Mouse (Mus musculus): ENCODE measurements around the gene Tmem248. TPM values are rescaled to one million over a fixed set of nuclear protein-coding genes. Genes with fewer than 3 reads are reported as not detected.

Tmem248 gene
- polyA plus RNA-seq, 1 experiment = 26.9 TPM

- Histone ChIP-seq H3K79me3 (ENCODE audit: low read depth) (no peaks in the 10 kb centered on the region), H3ac (ENCODE audit: control insufficient read depth, insufficient read length, low read depth) (no peak overlapping the region), H3K36me3 (ENCODE audit: control insufficient read depth, insufficient read depth) (peaks cover 82% of the 10 kb centered on the region), H3K79me2 (ENCODE audit: control insufficient read depth, insufficient read depth) (no peaks in the 10 kb centered on the region), H3K4me3 (ENCODE audit: insufficient read depth, poor library complexity, severe bottlenecking) (no peak overlapping the region), H3K27me3 (ENCODE audit: control insufficient read depth, insufficient read depth, insufficient read length) (no peaks in the 10 kb centered on the region)
- TF ChIP-seq FOSL1 (IDR thresholded peaks at IDR 0.05; ENCODE audit: insufficient read depth, low read length, poor library complexity, severe bottlenecking) (no peak), CEBPB (IDR thresholded peaks at IDR 0.05; ENCODE audit: low read depth) (no peak), MAX (IDR thresholded peaks at IDR 0.05) (no peak), MYOG (IDR thresholded peaks at IDR 0.05; ENCODE audit: control insufficient read depth, extremely low read depth, insufficient read length) (no peak), CTCF (IDR thresholded peaks at IDR 0.05; ENCODE audit: control insufficient read depth, insufficient read depth, insufficient read length) (no peak), USF1 (IDR thresholded peaks at IDR 0.05; ENCODE audit: low read depth) (no peak), MYOD1 (IDR thresholded peaks at IDR 0.05; ENCODE audit: control insufficient read depth, insufficient read length, low read depth) (no peak)
These were observed 22.4 kb downstream of the Tmem248 start for GRCm38 (mm10) chr5:130239236-130239635.

DNA sequence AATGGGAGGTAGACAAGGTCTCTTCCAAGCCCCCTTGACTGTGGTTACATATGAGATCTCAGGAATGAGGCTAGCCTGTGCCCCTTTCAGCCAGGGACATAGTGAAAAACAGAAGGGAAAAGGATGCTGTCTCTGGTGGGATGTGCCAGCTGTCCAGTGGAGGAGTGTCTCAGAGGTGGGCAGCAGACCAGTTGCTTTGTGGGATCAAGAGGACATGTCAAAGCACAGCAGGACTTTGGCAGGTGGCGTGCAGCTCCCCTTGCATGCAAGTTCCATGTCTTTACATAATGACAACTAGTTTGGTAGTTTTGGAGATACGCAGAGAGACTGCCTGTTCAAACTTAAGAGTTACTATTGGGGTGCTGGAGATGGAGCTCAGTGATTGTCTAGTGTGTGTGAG, 23.0 kb downstream of the Tmem248 start:
- no peak for TF ChIP-seq CEBPB (IDR thresholded peaks at IDR 0.05; ENCODE audit: low read depth)
- no peak for TF ChIP-seq MYOD1 (IDR thresholded peaks at IDR 0.05; ENCODE audit: control insufficient read depth, insufficient read length, low read depth)
- TF ChIP-seq USF1 (IDR thresholded peaks at IDR 0.05; ENCODE audit: low read depth) = no peak
- TF ChIP-seq MAX (IDR thresholded peaks at IDR 0.05) = no peak
- no peak for TF ChIP-seq CTCF (IDR thresholded peaks at IDR 0.05; ENCODE audit: control insufficient read depth, insufficient read depth, insufficient read length)
- no peak for TF ChIP-seq FOSL1 (IDR thresholded peaks at IDR 0.05; ENCODE audit: insufficient read depth, low read length, poor library complexity, severe bottlenecking)
- no peak for TF ChIP-seq MYOG (IDR thresholded peaks at IDR 0.05; ENCODE audit: control insufficient read depth, extremely low read depth, insufficient read length)
- no peaks in the 10 kb centered on the region for H3K79me3 ChIP-seq (ENCODE audit: low read depth)
- no peak overlapping the region for H3ac ChIP-seq (ENCODE audit: control insufficient read depth, insufficient read length, low read depth)
- H3K79me2 ChIP-seq (ENCODE audit: control insufficient read depth, insufficient read depth) = no peaks in the 10 kb centered on the region
- H3K36me3 ChIP-seq (ENCODE audit: control insufficient read depth, insufficient read depth) = peaks cover 83% of the 10 kb centered on the region
- H3K27me3 ChIP-seq (ENCODE audit: control insufficient read depth, insufficient read depth, insufficient read length) = no peaks in the 10 kb centered on the region
- no peak overlapping the region for H3K4me3 ChIP-seq (ENCODE audit: insufficient read depth, poor library complexity, severe bottlenecking)

GRCm38 (mm10) chr5:130241426-130241825, 24.5 kb downstream of the Tmem248 start:
- Histone ChIP-seq H3K79me2 (ENCODE audit: control insufficient read depth, insufficient read depth) (no peaks in the 10 kb centered on the region), H3K79me3 (ENCODE audit: low read depth) (no peaks in the 10 kb centered on the region), H3K36me3 (ENCODE audit: control insufficient read depth, insufficient read depth) (peaks cover 89% of the 10 kb centered on the region), H3K27me3 (ENCODE audit: control insufficient read depth, insufficient read depth, insufficient read length) (no peaks in the 10 kb centered on the region), H3ac (ENCODE audit: control insufficient read depth, insufficient read length, low read depth) (no peak overlapping the region), H3K4me3 (ENCODE audit: insufficient read depth, poor library complexity, severe bottlenecking) (no peak overlapping the region)
- TF ChIP-seq CTCF (IDR thresholded peaks at IDR 0.05; ENCODE audit: control insufficient read depth, insufficient read depth, insufficient read length) (no peak), MYOD1 (IDR thresholded peaks at IDR 0.05; ENCODE audit: control insufficient read depth, insufficient read length, low read depth) (no peak), FOSL1 (IDR thresholded peaks at IDR 0.05; ENCODE audit: insufficient read depth, low read length, poor library complexity, severe bottlenecking) (no peak)

DNA sequence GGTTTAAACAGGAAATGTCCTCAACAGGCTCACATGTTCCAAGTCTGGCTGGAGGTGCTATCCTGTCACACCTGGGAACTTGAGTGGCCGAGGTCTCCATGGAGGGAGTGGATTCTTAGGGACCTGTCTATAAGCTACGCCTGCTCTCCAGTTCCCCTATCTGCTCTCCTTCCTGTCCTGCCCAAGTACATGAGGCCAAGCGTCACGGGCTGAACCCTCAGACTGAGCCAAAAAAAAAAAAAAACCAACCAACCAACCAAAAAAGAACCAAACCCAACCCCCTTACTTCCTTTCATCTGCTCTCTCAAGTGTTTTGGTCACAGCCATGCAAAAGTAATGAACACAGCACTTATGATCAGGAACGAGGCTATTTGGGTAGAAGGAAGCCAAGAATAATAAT, 30.9 kb downstream of the Tmem248 start:
- TF ChIP-seq MYOG (IDR thresholded peaks at IDR 0.05; ENCODE audit: control insufficient read depth, extremely low read depth, insufficient read length) = no peak
- TF ChIP-seq MYOD1 (IDR thresholded peaks at IDR 0.05; ENCODE audit: control insufficient read depth, insufficient read length, low read depth) = no peak
- no peak for TF ChIP-seq CEBPB (IDR thresholded peaks at IDR 0.05; ENCODE audit: low read depth)
- no peak for TF ChIP-seq FOSL1 (IDR thresholded peaks at IDR 0.05; ENCODE audit: insufficient read depth, low read length, poor library complexity, severe bottlenecking)
- TF ChIP-seq CTCF (IDR thresholded peaks at IDR 0.05; ENCODE audit: control insufficient read depth, insufficient read depth, insufficient read length) = no peak
- TF ChIP-seq MAX (IDR thresholded peaks at IDR 0.05) = no peak
- TF ChIP-seq USF1 (IDR thresholded peaks at IDR 0.05; ENCODE audit: low read depth) = no peak
- peaks cover 99% of the 10 kb centered on the region for H3K36me3 ChIP-seq (ENCODE audit: control insufficient read depth, insufficient read depth)

DNA sequence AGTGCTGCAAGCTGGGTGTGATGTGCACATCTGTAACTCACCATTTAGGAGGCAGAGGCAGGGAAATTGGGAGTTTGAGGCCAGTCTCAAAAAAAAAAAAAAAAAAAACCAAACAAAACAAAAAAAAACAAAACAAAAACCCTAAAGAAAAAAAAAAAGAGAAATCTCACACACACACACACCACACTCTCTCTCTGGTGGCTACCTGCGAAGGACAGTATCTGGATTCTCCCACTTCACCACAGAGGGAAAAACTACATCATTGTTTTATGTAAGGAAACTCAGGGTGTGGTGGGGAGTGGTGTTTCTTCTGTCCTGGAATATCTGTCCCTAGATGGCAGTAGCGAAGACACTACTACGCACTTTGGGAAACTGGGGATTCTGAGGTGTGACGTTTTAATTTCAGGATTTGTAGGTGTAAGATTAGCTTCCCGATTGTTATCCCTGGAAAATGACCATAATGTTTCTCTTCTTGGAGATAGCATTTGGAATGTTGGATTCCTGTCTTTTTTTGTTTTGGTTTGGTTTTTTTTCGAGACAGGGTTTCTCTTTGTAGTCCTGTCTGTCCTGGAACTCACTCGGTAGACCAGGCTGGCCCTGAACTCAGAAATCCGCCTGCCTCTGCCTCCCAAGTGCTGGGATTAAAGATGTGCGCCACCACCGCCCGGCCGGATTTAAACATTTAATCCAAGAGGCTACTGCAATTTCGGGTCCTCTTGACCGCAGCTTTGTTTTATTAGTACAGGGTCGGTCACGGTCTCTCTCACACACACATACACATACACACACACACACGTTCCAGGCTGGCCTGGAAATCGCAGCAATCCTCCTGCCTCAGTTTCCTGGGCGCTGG, 37.5 kb downstream of the Tmem248 start:
- Histone ChIP-seq H3ac (ENCODE audit: control insufficient read depth, insufficient read length, low read depth) (peak overlapping the region; percentile 83), H3K36me3 (ENCODE audit: control insufficient read depth, insufficient read depth) (peaks cover 48% of the 10 kb centered on the region), H3K79me3 (ENCODE audit: low read depth) (peaks cover 38% of the 10 kb centered on the region), H3K27me3 (ENCODE audit: control insufficient read depth, insufficient read depth, insufficient read length) (no peaks in the 10 kb centered on the region), H3K4me3 (ENCODE audit: insufficient read depth, poor library complexity, severe bottlenecking) (peak overlapping the region; percentile 88), H3K79me2 (ENCODE audit: control insufficient read depth, insufficient read depth) (peaks cover 77% of the 10 kb centered on the region)
- TF ChIP-seq CEBPB (IDR thresholded peaks at IDR 0.05; ENCODE audit: low read depth) (no peak), MYOD1 (IDR thresholded peaks at IDR 0.05; ENCODE audit: control insufficient read depth, insufficient read length, low read depth) (no peak), CTCF (IDR thresholded peaks at IDR 0.05; ENCODE audit: control insufficient read depth, insufficient read depth, insufficient read length) (peak; percentile 14), MYOG (IDR thresholded peaks at IDR 0.05; ENCODE audit: control insufficient read depth, extremely low read depth, insufficient read length) (no peak)

More for the DNA sequence above, 30.9 kb downstream of the Tmem248 start:
- Histone ChIP-seq H3K27me3 (ENCODE audit: control insufficient read depth, insufficient read depth, insufficient read length) (no peaks in the 10 kb centered on the region), H3K79me3 (ENCODE audit: low read depth) (peaks cover 10% of the 10 kb centered on the region), H3K79me2 (ENCODE audit: control insufficient read depth, insufficient read depth) (peaks cover 31% of the 10 kb centered on the region), H3ac (ENCODE audit: control insufficient read depth, insufficient read length, low read depth) (no peak overlapping the region), H3K4me3 (ENCODE audit: insufficient read depth, poor library complexity, severe bottlenecking) (no peak overlapping the region)
